Mouse (Mus musculus) neural tube, embryonic 12.5 days (tissue): Measurements from ENCODE around the gene Rbm34. TPM values are rescaled to one million over a fixed set of nuclear protein-coding genes. Genes with fewer than 3 reads are reported as not detected.

Source experiments
- ATAC-seq: fragments of 200-750 bp; cut with Nextera tagmentation; 2 replicates; pipeline ENCODE4 v1.8.0; 2017; ENCODE audit warnings: low read depth, mild to moderate bottlenecking, moderate TSS enrichment, moderate library complexity; ENCODE audit not compliant: low FRiP score
- H3K27ac ChIP-seq: fragments of 300-500 bp; sonication (generic); 2 replicates; pipeline ENCODE4 v1.5.1; 2016
- H3K27me3 ChIP-seq: fragments of 300-500 bp; sonication (generic); replicated peaks from 2 replicates; pipeline ENCODE4 v1.6.1; 2016; ENCODE audit warnings: mild to moderate bottlenecking
- H3K36me3 ChIP-seq: fragments of 300-500 bp; sonication (generic); 2 replicates; pipeline ENCODE4 v1.6.1; 2016; ENCODE audit warnings: mild to moderate bottlenecking
- H3K4me1 ChIP-seq: fragments of 300-500 bp; sonication (generic); 2 replicates; pipeline ENCODE4 v1.6.1; 2016
- H3K4me2 ChIP-seq: fragments of 300-500 bp; sonication (generic); replicated peaks from 2 replicates; pipeline ENCODE4 v1.6.1; 2016; ENCODE audit warnings: mild to moderate bottlenecking
- H3K4me3 ChIP-seq: fragments of 300-500 bp; sonication (generic); 2 replicates; pipeline ENCODE4 v1.5.1; 2016
- H3K9ac ChIP-seq: fragments of 300-500 bp; sonication (generic); 2 replicates; pipeline ENCODE4 v1.6.1; 2016; ENCODE audit warnings: mild to moderate bottlenecking
- H3K9me3 ChIP-seq: fragments of 300-500 bp; sonication (generic); 2 replicates; pipeline ENCODE4 v1.6.1; 2016; ENCODE audit warnings: mild to moderate bottlenecking
- WGBS: fragments of 180-500 bp; shearing (Covaris S2); methylation state at CpG from one replicate; pipeline ENCODE4 v1.1.7; 2016; 5-methylcytosine and 5-hydroxymethylcytosine counted together
- polyA plus RNA-seq: library from polyadenylated mRNA; unstranded; fragments of >200 nt; fragmentation: Nextera tagmentation; extraction: Ambion mirVana; gene quantifications from 2 replicates; pipeline ENCODE4 v1.2.1, GENCODE M21; 2016

Gene Rbm34
- polyA plus RNA-seq, 1 experiment from 2014 or later, result 33.5 TPM

DNA sequence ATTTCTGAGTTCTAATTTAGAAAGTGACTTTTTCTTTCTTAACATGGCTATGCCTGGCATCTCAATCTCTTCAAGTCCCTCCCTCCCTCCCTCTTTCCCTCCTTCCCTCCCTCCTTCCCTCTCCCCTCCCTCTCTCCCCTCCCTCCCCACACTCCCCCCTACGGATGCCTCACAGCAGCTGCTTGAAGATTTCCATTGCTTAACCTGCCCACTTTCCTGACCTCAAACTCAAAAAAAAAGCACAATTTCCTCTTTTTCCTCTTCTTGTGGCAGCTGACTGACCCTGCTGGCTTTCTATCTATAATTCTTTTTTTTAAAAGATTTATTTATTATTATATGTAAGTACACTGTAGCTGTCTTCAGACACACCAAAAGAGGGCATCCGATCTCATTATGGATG is 69.8 kb downstream of the Rbm34 start:
- no peaks in the 10 kb centered on the region for H3K4me1 ChIP-seq
- no peaks in the 10 kb centered on the region for H3K36me3 ChIP-seq
- H3K4me3 ChIP-seq, result no peak overlapping the region
- H3K9me3 ChIP-seq, result no peaks in the 10 kb centered on the region
- no peak overlapping the region for H3K27ac ChIP-seq
- no peak for ATAC-seq
- H3K4me2 ChIP-seq, result no peak overlapping the region
- no peak overlapping the region for H3K9ac ChIP-seq
- peaks cover 4% of the 10 kb centered on the region; the same call in 1 of the 2 replicates for H3K27me3 ChIP-seq
- 85% methylated on average over 2 of the region's 2 CpGs for WGBS

Other genes with a start within 250 kb of the Rbm34 start
- 188 and 189 TPM in 2 replicates for gene Tomm20, start 25.2 kb downstream of the Rbm34 start, polyA plus RNA-seq
- gene Pard3, start 92.8 kb upstream of the Rbm34 start, polyA plus RNA-seq, result 35.7 and 41.1 TPM in 2 replicates